Mouse (Mus musculus): ENCODE measurements around the gene Maml2. TPM values are rescaled to one million over a fixed set of nuclear protein-coding genes. Genes with fewer than 3 reads are reported as not detected.

Gene Maml2
- polyA plus RNA-seq, 1 experiment from 2014 or later, result 8.6 TPM

GRCm38 (mm10) chr9:13607609-13608185 lies 309.9 kb downstream of the Maml2 start:
- Histone ChIP-seq H3K27me3 (ENCODE audit: low read depth, poor library complexity, severe bottlenecking) (no peaks in the 10 kb centered on the region), H3K4me1 (peaks cover 8% of the 10 kb centered on the region), H3K9me3 (replicated peaks) (no peaks in the 10 kb centered on the region), H3K36me3 (no peaks in the 10 kb centered on the region), H3K4me3 (no peak overlapping the region), H3K27ac (replicated peaks) (no peak overlapping the region)
- DNase-seq (ENCODE audit: low spot score), result no peak
- 89% methylated on average over 8 of the region's 8 CpGs for WGBS

GRCm38 (mm10) chr9:13608532-13609071 lies 310.8 kb downstream of the Maml2 start:
- H3K27ac ChIP-seq (replicated peaks), result no peak overlapping the region
- no peak for DNase-seq (ENCODE audit: low spot score)
- no peaks in the 10 kb centered on the region for H3K9me3 ChIP-seq (replicated peaks)
- no peak overlapping the region for H3K4me3 ChIP-seq
- H3K4me1 ChIP-seq, result peaks cover 17% of the 10 kb centered on the region
- no peaks in the 10 kb centered on the region for H3K27me3 ChIP-seq (ENCODE audit: low read depth, poor library complexity, severe bottlenecking)
- no peaks in the 10 kb centered on the region for H3K36me3 ChIP-seq
- 57% methylated on average over 3 of the region's 3 CpGs for WGBS

- no peaks in the 10 kb centered on the region for H3K36me3 ChIP-seq
- no peak overlapping the region for H3K4me3 ChIP-seq
- H3K9me3 ChIP-seq (replicated peaks), result no peaks in the 10 kb centered on the region
- peaks cover 26% of the 10 kb centered on the region for H3K4me1 ChIP-seq
- DNase-seq (ENCODE audit: low spot score), result no peak
- H3K27me3 ChIP-seq (ENCODE audit: low read depth, poor library complexity, severe bottlenecking), result no peaks in the 10 kb centered on the region
- no peak overlapping the region for H3K27ac ChIP-seq (replicated peaks)
- 90% methylated on average over 3 of the region's 3 CpGs for WGBS
Measured at GRCm38 (mm10) chr9:13611561-13611960, 313.8 kb downstream of the Maml2 start.

- Histone ChIP-seq H3K36me3 (no peaks in the 10 kb centered on the region), H3K9me3 (replicated peaks) (no peaks in the 10 kb centered on the region), H3K27ac (replicated peaks) (no peak overlapping the region), H3K4me1 (peaks cover 26% of the 10 kb centered on the region), H3K4me3 (no peak overlapping the region), H3K27me3 (ENCODE audit: low read depth, poor library complexity, severe bottlenecking) (no peaks in the 10 kb centered on the region)
- DNase-seq (ENCODE audit: low spot score), result no peak
- WGBS, result 69% methylated on average over 8 of the region's 8 CpGs
Measured at GRCm38 (mm10) chr9:13612371-13612770, 314.6 kb downstream of the Maml2 start.

- no peaks in the 10 kb centered on the region for H3K9me3 ChIP-seq (replicated peaks)
- 0 out of 2 replicates have a peak overlapping the region, but pooled peaks have one; percentile 38 for H3K27ac ChIP-seq (replicated peaks)
- no peaks in the 10 kb centered on the region for H3K27me3 ChIP-seq (ENCODE audit: low read depth, poor library complexity, severe bottlenecking)
- H3K4me3 ChIP-seq, result no peak overlapping the region
- no peaks in the 10 kb centered on the region for H3K36me3 ChIP-seq
- peaks cover 26% of the 10 kb centered on the region for H3K4me1 ChIP-seq
- 43% methylated on average over 8 of the region's 8 CpGs for WGBS
- DNase-seq (ENCODE audit: low spot score), result no peak
Measured at GRCm38 (mm10) chr9:13613325-13614268, 315.8 kb downstream of the Maml2 start.

- Histone ChIP-seq H3K36me3 (peaks cover 14% of the 10 kb centered on the region), H3K27ac (replicated peaks) (no peak overlapping the region), H3K4me3 (no peak overlapping the region), H3K27me3 (ENCODE audit: low read depth, poor library complexity, severe bottlenecking) (no peaks in the 10 kb centered on the region), H3K9me3 (replicated peaks) (no peaks in the 10 kb centered on the region), H3K4me1 (peaks cover 23% of the 10 kb centered on the region)
- no peak for DNase-seq (ENCODE audit: low spot score)
- 57% methylated on average over 5 of the region's 5 CpGs for WGBS
Measured at GRCm38 (mm10) chr9:13616383-13617009, 318.7 kb downstream of the Maml2 start.

GRCm38 (mm10) chr9:13620794-13621193 lies 323.0 kb downstream of the Maml2 start:
- H3K4me1 ChIP-seq, result no peaks in the 10 kb centered on the region; the same call in 1 of the 2 replicates
- no peak overlapping the region for H3K4me3 ChIP-seq
- 82% methylated on average over 6 of the region's 6 CpGs for WGBS
- peaks cover 14% of the 10 kb centered on the region for H3K36me3 ChIP-seq
- DNase-seq (ENCODE audit: low spot score), result no peak
- no peaks in the 10 kb centered on the region for H3K9me3 ChIP-seq (replicated peaks)
- H3K27ac ChIP-seq (replicated peaks), result 0 out of 2 replicates have a peak overlapping the region, but pooled peaks have one; percentile 5
- no peaks in the 10 kb centered on the region for H3K27me3 ChIP-seq (ENCODE audit: low read depth, poor library complexity, severe bottlenecking)

- Histone ChIP-seq H3K27me3 (ENCODE audit: low read depth, poor library complexity, severe bottlenecking) (no peaks in the 10 kb centered on the region), H3K4me1 (peaks cover 7% of the 10 kb centered on the region; the same call in 1 of the 2 replicates), H3K27ac (replicated peaks) (no peak overlapping the region), H3K4me3 (no peak overlapping the region), H3K9me3 (replicated peaks) (no peaks in the 10 kb centered on the region), H3K36me3 (peaks cover 14% of the 10 kb centered on the region)
- no peak for DNase-seq (ENCODE audit: low spot score)
- WGBS, result 94% methylated on average over 3 of the region's 3 CpGs
Measured at GRCm38 (mm10) chr9:13621941-13622340, 324.2 kb downstream of the Maml2 start.

- DNase-seq (ENCODE audit: low spot score), result no peak
- Histone ChIP-seq H3K9me3 (replicated peaks) (no peaks in the 10 kb centered on the region), H3K27me3 (ENCODE audit: low read depth, poor library complexity, severe bottlenecking) (no peaks in the 10 kb centered on the region), H3K4me3 (no peak overlapping the region), H3K36me3 (peaks cover 14% of the 10 kb centered on the region), H3K4me1 (peaks cover 7% of the 10 kb centered on the region; the same call in 1 of the 2 replicates), H3K27ac (replicated peaks) (no peak overlapping the region)
- 90% methylated on average over 5 of the region's 5 CpGs for WGBS
Measured at GRCm38 (mm10) chr9:13622426-13622825, 324.7 kb downstream of the Maml2 start.

- Histone ChIP-seq H3K27me3 (ENCODE audit: low read depth, poor library complexity, severe bottlenecking) (no peaks in the 10 kb centered on the region), H3K4me3 (no peak overlapping the region), H3K27ac (replicated peaks) (no peak overlapping the region), H3K9me3 (replicated peaks) (no peaks in the 10 kb centered on the region), H3K36me3 (peaks cover 14% of the 10 kb centered on the region), H3K4me1 (peaks cover 7% of the 10 kb centered on the region; the same call in 1 of the 2 replicates)
- DNase-seq (ENCODE audit: low spot score), result no peak
- 92% methylated on average over 3 of the region's 3 CpGs for WGBS
Measured at GRCm38 (mm10) chr9:13623892-13624422, 326.2 kb downstream of the Maml2 start.

GRCm38 (mm10) chr9:13624780-13625179 lies 327.0 kb downstream of the Maml2 start:
- peaks cover 14% of the 10 kb centered on the region for H3K36me3 ChIP-seq
- H3K9me3 ChIP-seq (replicated peaks), result no peaks in the 10 kb centered on the region
- H3K27me3 ChIP-seq (ENCODE audit: low read depth, poor library complexity, severe bottlenecking), result no peaks in the 10 kb centered on the region
- WGBS, result 94% methylated on average over 1 of the region's 1 CpGs
- peaks cover 7% of the 10 kb centered on the region; the same call in 1 of the 2 replicates for H3K4me1 ChIP-seq
- no peak for DNase-seq (ENCODE audit: low spot score)
- H3K27ac ChIP-seq (replicated peaks), result no peak overlapping the region
- no peak overlapping the region for H3K4me3 ChIP-seq

GRCm38 (mm10) chr9:13625215-13625614 lies 327.5 kb downstream of the Maml2 start:
- H3K36me3 ChIP-seq, result peaks cover 11% of the 10 kb centered on the region
- H3K27ac ChIP-seq (replicated peaks), result no peak overlapping the region
- H3K9me3 ChIP-seq (replicated peaks), result no peaks in the 10 kb centered on the region
- H3K27me3 ChIP-seq (ENCODE audit: low read depth, poor library complexity, severe bottlenecking), result no peaks in the 10 kb centered on the region
- WGBS, result 90% methylated on average over 3 of the region's 3 CpGs
- no peak overlapping the region for H3K4me3 ChIP-seq
- H3K4me1 ChIP-seq, result peaks cover 7% of the 10 kb centered on the region; the same call in 1 of the 2 replicates
- DNase-seq (ENCODE audit: low spot score), result no peak
